Mouse (Mus musculus) midbrain, embryonic 14.5 days (tissue): ENCODE data around the gene Surf1. TPM values are rescaled to one million over a fixed set of nuclear protein-coding genes. Genes with fewer than 3 reads are reported as not detected.

ENCODE experiments used
- ATAC-seq: fragments of 200-750 bp; cut with Nextera tagmentation; 2 replicates; pipeline ENCODE4 v1.8.0; 2017; ENCODE audit warnings: moderate number of reproducible peaks, moderate library complexity; ENCODE audit not compliant: low FRiP score, low TSS enrichment
- DNase-seq: peaks from one replicate; pipeline ENCODE4 v3.0.0-alpha.2; 2015
- H3K27ac ChIP-seq: fragments of 300-500 bp; sonication (generic); replicated peaks from 2 replicates; pipeline ENCODE4 v1.5.1; 2014; ENCODE audit warnings: mild to moderate bottlenecking, low read depth, low read length, moderate library complexity
- H3K27me3 ChIP-seq: fragments of 300-500 bp; sonication (generic); 2 replicates; pipeline ENCODE4 v1.6.1; 2014; ENCODE audit warnings: low read length, control low read depth, mixed read lengths; ENCODE audit not compliant: control insufficient read depth, insufficient read depth
- H3K36me3 ChIP-seq: fragments of 300-500 bp; sonication (generic); 2 replicates; pipeline ENCODE4 v1.6.1; 2014; ENCODE audit warnings: low read length, control low read depth; ENCODE audit not compliant: control insufficient read depth, insufficient read depth
- H3K4me1 ChIP-seq: fragments of 300-500 bp; sonication (generic); 2 replicates; pipeline ENCODE4 v1.6.1; 2014; ENCODE audit warnings: mild to moderate bottlenecking, antibody characterized with exemption, low read length, control low read depth; ENCODE audit not compliant: control insufficient read depth, insufficient read depth
- H3K4me2 ChIP-seq: fragments of 300-500 bp; sonication (generic); 2 replicates; pipeline ENCODE4 v1.6.1; 2014; ENCODE audit warnings: mild to moderate bottlenecking, low read length, moderate library complexity
- H3K4me3 ChIP-seq: fragments of 300-500 bp; sonication (generic); replicated peaks from 2 replicates; pipeline ENCODE4 v1.5.1; 2014; ENCODE audit warnings: low read depth, low read length
- H3K9ac ChIP-seq: fragments of 300-500 bp; sonication (generic); replicated peaks from 2 replicates; pipeline ENCODE4 v1.6.1; 2014; ENCODE audit warnings: mild to moderate bottlenecking, low read length, moderate library complexity
- H3K9me3 ChIP-seq: fragments of 300-500 bp; sonication (generic); 2 replicates; pipeline ENCODE4 v1.6.1; 2016; ENCODE audit warnings: low read length, control low read depth, mixed read lengths; ENCODE audit not compliant: control insufficient read depth
- WGBS: fragments of 180-500 bp; shearing (Covaris S2); extraction: QIAGEN DNeasy Blood & Tissue Kit; methylation state at CpG from one replicate; pipeline ENCODE4 v1.1.7; 2014; 5-methylcytosine and 5-hydroxymethylcytosine counted together
- polyA plus RNA-seq: library from polyadenylated mRNA; unstranded; fragments of >200 nt; fragmentation: Nextera tagmentation; extraction: Ambion mirVana; gene quantifications from 2 replicates; pipeline ENCODE4 v1.2.1, GENCODE M21; 2014

Surf1 gene
- polyA plus RNA-seq, 1 experiment from 2014 or later = 69.4 TPM

DNA sequence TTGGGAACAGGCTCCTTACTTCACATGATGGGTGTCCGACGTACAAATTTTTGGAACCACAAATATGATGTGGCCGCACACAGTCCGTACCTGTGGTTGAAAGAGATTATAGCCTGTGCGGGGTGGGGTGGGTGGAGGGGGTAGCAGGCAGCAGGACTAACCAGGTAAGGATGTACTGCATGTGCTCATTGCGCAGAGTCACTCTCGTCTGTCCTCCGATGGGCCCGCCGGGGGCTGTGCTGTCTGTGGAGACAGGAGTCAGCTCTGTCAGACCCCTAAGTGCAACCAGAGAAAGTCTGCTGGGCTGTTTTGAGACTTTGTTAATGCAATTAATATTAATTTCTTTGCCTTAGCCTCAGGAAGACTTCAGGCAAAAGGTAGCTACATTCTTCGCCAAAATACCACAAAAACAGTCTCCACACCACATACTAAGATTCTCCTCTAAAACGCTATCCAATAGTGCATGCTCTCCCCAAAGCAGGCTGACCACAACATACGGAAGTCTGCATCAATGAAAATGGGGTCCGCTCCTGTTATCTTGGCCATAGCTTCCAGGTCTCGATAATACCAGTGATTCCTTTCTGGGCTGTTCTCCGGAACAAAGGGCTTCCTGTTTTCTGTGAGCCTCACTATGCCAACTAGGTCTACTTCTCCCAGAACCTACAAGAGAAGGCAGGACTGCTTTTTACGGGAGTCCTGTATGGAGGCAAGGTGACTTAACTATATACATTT lies 2.7 kb downstream of the Surf1 start:
- peaks cover 44% of the 10 kb centered on the region for H3K4me1 ChIP-seq

DNA sequence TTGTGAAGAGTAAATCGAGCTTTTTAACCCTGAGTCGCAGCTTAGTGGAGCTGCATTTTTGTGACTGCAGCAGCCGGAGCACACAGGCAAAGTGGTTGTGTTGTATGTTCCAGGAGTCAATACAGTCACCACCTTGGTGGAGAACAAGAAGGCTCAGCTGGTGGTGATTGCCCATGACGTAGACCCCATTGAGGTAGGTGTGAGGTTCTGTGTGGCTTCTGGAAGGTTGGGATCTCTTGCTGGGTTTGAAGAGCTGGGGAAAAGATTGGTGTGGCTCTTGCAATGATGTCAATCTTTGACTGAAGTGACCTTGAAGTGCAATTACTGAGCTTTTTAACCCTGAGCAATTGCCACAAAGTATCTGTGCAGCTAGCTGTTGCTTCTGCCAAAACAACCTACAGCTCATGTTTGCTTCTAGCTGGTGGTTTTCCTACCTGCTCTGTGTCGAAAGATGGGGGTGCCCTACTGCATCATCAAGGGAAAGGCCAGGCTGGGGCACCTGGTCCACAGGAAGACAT lies 4.0 kb downstream of the Surf1 start:
- DNase-seq (no peak), ATAC-seq (no peak)
- Histone ChIP-seq H3K9ac (peak overlapping the region; percentile 92), H3K4me3 (peak overlapping the region; percentile 78), H3K36me3 (peaks cover 43% of the 10 kb centered on the region), H3K27me3 (no peaks in the 10 kb centered on the region), H3K4me1 (peaks cover 38% of the 10 kb centered on the region), H3K27ac (no peak overlapping the region), H3K4me2 (peak overlapping the region; percentile 98), H3K9me3 (no peaks in the 10 kb centered on the region)
- 80% methylated on average over 5 of the region's 5 CpGs for WGBS

More for the DNA sequence above, 2.7 kb downstream of the Surf1 start:
- H3K4me3 ChIP-seq = no peak overlapping the region
- WGBS = 89% methylated on average over 17 of the region's 17 CpGs
- no peaks in the 10 kb centered on the region for H3K27me3 ChIP-seq
- no peak overlapping the region for H3K9ac ChIP-seq
- DNase-seq = no peak
- ATAC-seq = no peak
- no peak overlapping the region for H3K4me2 ChIP-seq
- no peaks in the 10 kb centered on the region for H3K9me3 ChIP-seq
- no peak overlapping the region for H3K27ac ChIP-seq
- H3K36me3 ChIP-seq = peaks cover 36% of the 10 kb centered on the region

DNA sequence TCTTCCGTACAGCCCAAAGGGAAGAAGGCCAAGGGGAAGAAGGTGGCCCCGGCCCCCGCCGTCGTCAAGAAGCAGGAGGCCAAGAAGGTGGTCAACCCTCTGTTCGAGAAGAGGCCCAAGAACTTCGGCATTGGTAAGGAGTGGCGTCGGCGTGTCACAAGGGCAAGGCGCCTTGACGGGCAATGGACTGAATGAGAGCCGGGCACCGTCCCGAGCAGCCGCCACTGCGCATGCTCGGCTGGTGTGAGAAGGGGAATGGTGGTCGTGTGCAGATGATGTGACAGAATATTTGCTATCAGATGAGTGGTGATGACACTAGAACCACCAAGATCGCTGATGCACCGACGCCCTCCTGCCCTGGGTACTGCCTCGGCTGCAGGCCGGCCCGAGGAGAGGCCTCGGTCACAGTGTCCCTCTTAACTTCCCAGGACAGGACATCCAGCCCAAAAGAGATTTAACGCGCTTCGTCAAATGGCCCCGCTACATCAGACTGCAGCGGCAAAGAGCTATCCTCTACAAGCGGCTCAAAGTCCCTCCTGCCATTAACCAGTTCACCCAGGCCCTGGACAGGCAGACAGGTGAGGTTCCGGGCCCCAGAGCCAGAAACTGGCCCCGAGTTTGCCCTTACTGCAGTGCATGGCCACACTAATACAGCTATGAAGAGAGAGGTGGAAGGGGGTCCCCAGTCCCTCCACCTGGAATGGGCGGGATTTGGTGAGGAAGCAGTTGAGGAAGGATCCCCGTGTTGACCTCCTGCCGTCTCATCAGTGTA lies 5.2 kb downstream of the Surf1 start:
- Histone ChIP-seq H3K36me3 (peaks cover 54% of the 10 kb centered on the region), H3K9me3 (no peaks in the 10 kb centered on the region), H3K4me2 (peak overlapping the region; percentile 98), H3K27ac (peak overlapping the region; percentile 90), H3K9ac (peak overlapping the region; percentile 92), H3K27me3 (no peaks in the 10 kb centered on the region), H3K4me1 (peaks cover 32% of the 10 kb centered on the region), H3K4me3 (peak overlapping the region; percentile 78)
- ATAC-seq (peak; percentile 63), DNase-seq (peak; percentile 86)
- 2% methylated on average over 36 of the region's 37 CpGs for WGBS

DNA sequence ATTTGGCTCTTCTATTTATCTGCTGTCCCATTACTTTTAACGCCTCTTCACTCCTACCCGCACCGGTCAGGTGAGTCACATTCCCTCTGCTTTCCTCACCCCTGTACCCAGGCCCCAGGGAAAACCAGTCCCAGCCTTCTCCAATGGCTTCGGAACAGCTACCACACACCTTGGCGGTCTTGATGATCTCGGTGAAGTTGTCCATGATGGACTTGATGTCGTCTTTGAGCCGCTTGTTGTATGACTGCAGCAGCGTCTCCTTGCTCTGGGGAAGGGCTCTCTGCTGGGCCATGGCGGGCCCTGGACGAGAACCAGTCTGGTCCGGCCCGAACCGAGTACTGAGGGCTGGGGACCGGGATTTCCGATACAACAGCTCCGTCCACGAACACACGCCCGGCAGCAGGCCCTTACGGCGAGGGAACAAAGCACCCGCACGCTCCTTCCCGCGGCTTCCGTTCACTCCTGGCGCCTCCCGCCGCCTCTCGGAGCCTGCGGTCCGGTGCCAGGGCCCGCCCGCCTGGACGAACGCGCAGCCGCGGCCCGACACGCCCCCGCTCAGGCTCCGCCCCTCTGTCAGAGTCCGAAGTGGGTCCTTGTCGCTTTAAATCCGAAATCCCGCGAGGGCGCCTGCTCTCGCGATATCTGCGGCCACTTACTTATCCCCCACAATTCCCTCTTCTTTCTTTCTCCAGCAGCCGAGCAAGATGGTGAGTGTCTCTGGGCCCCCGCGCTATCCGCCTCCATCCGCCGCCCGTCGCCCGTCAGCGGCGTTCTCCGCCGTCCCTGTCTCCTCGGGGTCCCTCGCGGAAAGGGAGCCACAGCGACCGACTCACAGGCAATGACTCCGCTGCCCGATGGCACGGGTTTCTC lies 6.0 kb downstream of the Surf1 start, which contains the start of the genes Med22 and Rpl7a:
Gene Med22 (minus strand): TSS at position 554 of the 870 bp plus-strand sequence.
Gene Rpl7a (plus strand): TSS at position 641 of the 870 bp plus-strand sequence.
- DNase-seq (peak; percentile 100), ATAC-seq (peak; percentile 93)
- peak within 1 kb of the TSS; percentile 90 for H3K27ac ChIP-seq
- peak within 1 kb of the TSS; percentile 78 for H3K4me3 ChIP-seq
- peak within 1 kb of the TSS; percentile 98 for H3K4me2 ChIP-seq
- WGBS = under 1% methylated on average over 74 of the region's 74 CpGs
- H3K4me1 ChIP-seq = peaks cover 27% of the 10 kb centered on the region
- no peaks in the 10 kb centered on the region for H3K9me3 ChIP-seq
- peak within 1 kb of the TSS; percentile 92 for H3K9ac ChIP-seq
- H3K27me3 ChIP-seq = no peaks in the 10 kb centered on the region
- peaks cover 62% of the 10 kb centered on the region for H3K36me3 ChIP-seq

DNA sequence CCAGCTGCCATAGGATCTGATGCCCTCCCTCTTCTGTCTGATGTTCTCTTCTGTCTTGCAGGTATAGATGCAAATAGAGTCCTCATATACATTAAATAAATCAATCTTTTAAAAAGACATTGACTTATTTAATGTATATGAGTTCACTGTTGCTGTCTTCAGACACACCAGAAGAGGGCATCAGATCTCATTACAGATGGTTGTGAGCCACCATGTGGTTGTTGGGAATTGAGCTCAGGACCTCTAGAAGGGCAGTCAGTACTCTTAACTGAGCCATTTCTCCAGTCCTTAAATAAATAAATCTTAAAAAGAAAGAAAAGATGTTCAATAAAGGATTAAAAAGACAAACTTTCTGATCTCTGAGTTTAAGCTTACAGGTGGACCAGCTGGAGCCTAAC lies 6.9 kb downstream of the Surf1 start:
- H3K36me3 ChIP-seq = peaks cover 69% of the 10 kb centered on the region
- peaks cover 24% of the 10 kb centered on the region for H3K4me1 ChIP-seq
- ATAC-seq = no peak
- H3K9me3 ChIP-seq = no peaks in the 10 kb centered on the region
- peak overlapping the region; percentile 78 for H3K4me3 ChIP-seq
- H3K4me2 ChIP-seq = peak overlapping the region; percentile 81
- peak overlapping the region; percentile 90; the same call in 1 of the 2 replicates for H3K27ac ChIP-seq
- peak overlapping the region; percentile 84 for H3K9ac ChIP-seq
- DNase-seq = no peak
- H3K27me3 ChIP-seq = no peaks in the 10 kb centered on the region

DNA sequence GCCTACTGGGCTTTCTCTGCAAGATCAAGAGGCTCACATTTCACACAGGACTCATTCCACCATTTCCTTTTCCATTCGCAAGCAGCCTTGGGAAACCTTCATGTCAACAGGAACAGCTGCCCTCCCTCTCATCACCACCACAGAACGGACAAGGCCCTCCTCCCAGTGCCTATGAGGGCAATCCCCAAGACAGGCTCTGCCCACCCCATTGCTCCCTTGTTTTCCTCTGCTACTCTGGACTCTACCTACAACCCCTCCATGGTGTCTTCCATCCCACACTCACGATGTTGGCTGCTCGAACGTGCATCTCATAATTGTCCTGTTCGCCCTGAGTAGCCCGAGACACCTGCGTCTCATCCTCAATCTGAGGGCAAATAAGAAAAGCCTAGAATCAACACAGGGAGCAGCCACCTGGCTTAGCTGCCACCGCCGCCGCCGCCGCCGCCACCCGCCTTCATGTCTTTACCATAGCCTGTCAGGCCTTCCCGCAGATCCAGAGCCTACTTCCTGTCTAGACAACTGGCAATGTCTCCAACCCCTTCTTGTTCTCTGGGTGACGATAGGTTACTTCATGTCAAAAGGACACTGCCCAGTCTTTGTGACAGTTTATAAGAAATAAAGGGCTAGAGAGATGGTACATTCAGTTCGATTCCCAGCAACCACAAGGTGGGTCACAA lies 7.5 kb downstream of the Surf1 start:
- Histone ChIP-seq H3K36me3 (peaks cover 66% of the 10 kb centered on the region), H3K4me1 (peaks cover 25% of the 10 kb centered on the region), H3K27me3 (no peaks in the 10 kb centered on the region)

DNA sequence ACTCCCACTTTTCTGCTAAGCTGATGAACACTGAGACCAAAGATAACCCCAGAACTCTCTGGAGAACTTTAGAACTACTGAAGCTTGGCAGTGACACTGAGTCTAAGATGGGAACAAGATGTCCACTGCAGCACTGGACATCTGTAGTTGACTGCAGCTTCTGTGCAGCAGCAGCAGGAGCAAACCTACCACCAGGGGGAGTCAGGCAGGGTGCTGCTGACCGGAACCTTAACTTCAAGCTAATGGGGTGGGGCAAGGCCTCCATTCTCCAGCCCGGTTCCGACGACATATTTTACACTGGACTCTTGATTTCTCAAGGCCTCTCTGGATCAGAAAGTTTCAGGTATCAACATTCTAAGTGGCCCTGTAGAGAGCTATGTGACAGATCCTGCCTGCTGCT lies 9.2 kb downstream of the Surf1 start:
- no peak overlapping the region for H3K27ac ChIP-seq
- H3K4me2 ChIP-seq = no peak overlapping the region
- WGBS = 63% methylated on average over 4 of the region's 4 CpGs
- H3K27me3 ChIP-seq = no peaks in the 10 kb centered on the region
- H3K9ac ChIP-seq = no peak overlapping the region
- ATAC-seq (no peak), DNase-seq (peak; percentile 57)
- H3K4me3 ChIP-seq = no peak overlapping the region
- peaks cover 30% of the 10 kb centered on the region for H3K4me1 ChIP-seq
- H3K9me3 ChIP-seq = no peaks in the 10 kb centered on the region
- peaks cover 48% of the 10 kb centered on the region for H3K36me3 ChIP-seq

More for the DNA sequence above, 7.5 kb downstream of the Surf1 start:
- Histone ChIP-seq H3K9ac (peak overlapping the region; percentile 28), H3K4me3 (peak overlapping the region; percentile 78), H3K9me3 (no peaks in the 10 kb centered on the region), H3K27ac (no peak overlapping the region), H3K4me2 (peak overlapping the region; percentile 81)
- 91% methylated on average over 18 of the region's 18 CpGs for WGBS
- no peak for ATAC-seq
- no peak for DNase-seq

DNA sequence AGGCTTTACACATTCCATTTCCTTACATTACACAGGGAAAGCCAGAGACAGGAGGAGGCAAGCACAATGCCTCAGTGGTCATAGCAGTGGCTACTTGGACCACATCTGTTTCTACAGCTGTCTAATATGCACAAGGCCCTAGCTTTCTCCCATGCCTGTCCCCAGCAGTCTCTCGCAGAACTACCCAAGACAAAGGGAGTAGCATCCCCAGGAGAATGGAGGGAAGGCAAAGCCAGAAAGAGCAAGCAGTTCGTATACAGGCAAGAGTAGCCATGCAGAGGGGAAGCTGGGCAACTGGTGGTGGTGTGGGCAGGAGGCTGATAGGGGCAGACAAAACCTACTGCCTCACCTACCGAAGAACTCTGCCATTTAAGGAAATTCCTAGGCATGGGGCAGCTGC lies 9.9 kb downstream of the Surf1 start:
- no peak overlapping the region for H3K4me2 ChIP-seq
- H3K4me1 ChIP-seq = peaks cover 30% of the 10 kb centered on the region
- no peaks in the 10 kb centered on the region for H3K9me3 ChIP-seq
- peaks cover 45% of the 10 kb centered on the region for H3K36me3 ChIP-seq
- no peaks in the 10 kb centered on the region for H3K27me3 ChIP-seq
- H3K4me3 ChIP-seq = no peak overlapping the region
- no peak overlapping the region for H3K9ac ChIP-seq
- 100% methylated on average over 3 of the region's 3 CpGs for WGBS
- no peak for DNase-seq
- no peak overlapping the region for H3K27ac ChIP-seq
- no peak for ATAC-seq
